Mouse (Mus musculus): ENCODE measurements around the gene Mettl6.

DNA sequence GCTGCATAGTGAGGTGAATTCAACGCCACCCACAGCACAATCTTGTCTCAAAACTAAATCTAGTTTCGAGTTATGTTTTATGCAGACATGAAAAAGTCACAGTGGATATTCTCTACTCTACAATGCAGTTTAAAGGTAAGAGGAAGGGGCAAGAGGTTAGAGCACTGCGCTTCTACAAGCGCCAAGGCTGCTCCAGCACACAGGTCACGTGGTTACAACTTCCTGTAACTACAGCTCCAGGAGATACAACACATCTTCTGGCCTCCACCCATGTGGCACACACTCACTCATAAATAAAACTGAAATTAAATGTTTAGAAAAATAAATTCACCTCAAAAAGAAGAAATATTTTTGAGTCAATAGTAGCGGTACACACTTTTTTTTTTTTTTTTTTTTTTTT lies 54.1 kb downstream of the Mettl6 start:
- no peak for TF ChIP-seq CHD2 (IDR thresholded peaks at IDR 0.05; ENCODE audit: low read depth, low read length)
- no peak for TF ChIP-seq MAFK (IDR thresholded peaks at IDR 0.05; ENCODE audit: insufficient read depth, low read depth, low read length)
- no peak for TF ChIP-seq ZC3H11A (IDR thresholded peaks at IDR 0.05; ENCODE audit: borderline replicate concordance, low read depth, low read length)
- TF ChIP-seq ZNF384 (IDR thresholded peaks at IDR 0.05; ENCODE audit: low read depth, low read length) = no peak
